Mouse (Mus musculus) duodenum, adult 2 months (tissue): ENCODE measurements around the gene D10Jhu81e. TPM values are rescaled to one million over a fixed set of nuclear protein-coding genes. Genes with fewer than 3 reads are reported as not detected.

Source experiments
- polyA plus RNA-seq: library from polyadenylated mRNA; depleted of rRNA; stranded (reverse); fragments of >200 nt; gene quantifications from 2 replicates; pipeline ENCODE4 v1.2.3, GENCODE M21; 2012; ENCODE audit warnings: low replicate concordance; rRNA removed

Gene D10Jhu81e
- polyA plus RNA-seq, result 101 and 115 TPM in 2 replicates

GRCm38 (mm10) chr10:78169281-78170042 lies at the start of gene D10Jhu81e:
Gene D10Jhu81e, minus strand, starts transcription at chr10:78169782.

GRCm38 (mm10) chr10:78184531-78185380 lies 15.2 kb upstream of the D10Jhu81e start, which contains the start of gene Pwp2:
Gene Pwp2, minus strand, starts transcription at chr10:78185149.

Other genes starting within 250 kb of the D10Jhu81e start
- gene Trpm2, start 199.2 kb downstream of the D10Jhu81e start, polyA plus RNA-seq, result 1.3 and 2.2 TPM in 2 replicates
- gene 1810043G02Rik, start 191.3 kb downstream of the D10Jhu81e start, polyA plus RNA-seq, result 13.2 and 15.9 TPM in 2 replicates
- gene Pfkl, start 159.7 kb downstream of the D10Jhu81e start, polyA plus RNA-seq, result 31.3 and 60.7 TPM in 2 replicates
- 0.21 and 0.59 TPM in 2 replicates for gene Dnmt3l, start 127.8 kb downstream of the D10Jhu81e start, polyA plus RNA-seq
- gene Aire, start 126.2 kb downstream of the D10Jhu81e start, polyA plus RNA-seq, result 0.36 and 0.49 TPM in 2 replicates
- 6.3 and 7.0 TPM in 2 replicates for gene Icosl, start 100.5 kb downstream of the D10Jhu81e start, polyA plus RNA-seq
- 3.4 and 4.6 TPM in 2 replicates for gene Pwp2, start 15.4 kb upstream of the D10Jhu81e start, polyA plus RNA-seq
- 55.8 and 57.1 TPM in 2 replicates for gene Trappc10, start 74.9 kb upstream of the D10Jhu81e start, polyA plus RNA-seq
- 95.9 and 231 TPM in 2 replicates for gene Agpat3, start 182.7 kb upstream of the D10Jhu81e start, polyA plus RNA-seq
- gene Rrp1, start 243.3 kb upstream of the D10Jhu81e start, polyA plus RNA-seq, result 21.7 and 32.2 TPM in 2 replicates